Mouse (Mus musculus): ENCODE results near the gene Ostm1. TPM values are rescaled to one million over a fixed set of nuclear protein-coding genes. Genes with fewer than 3 reads are reported as not detected.

Gene Ostm1
- total RNA-seq, 2 experiments from 2014 or later: 18.0 to 20.6 TPM

GRCm38 (mm10) chr10:42679586-42679985 lies 96.0 kb downstream of the Ostm1 start:
- DNase-seq: no peak

- no peak for DNase-seq
Measured at GRCm38 (mm10) chr10:42680582-42681001, 97.0 kb downstream of the Ostm1 start.

- no peak for DNase-seq
Measured at GRCm38 (mm10) chr10:42682421-42682820, 98.8 kb downstream of the Ostm1 start.

GRCm38 (mm10) chr10:42687873-42688272 lies 104.3 kb downstream of the Ostm1 start:
- no peak for DNase-seq

- DNase-seq: no peak
Measured at GRCm38 (mm10) chr10:42689694-42690093, 106.1 kb downstream of the Ostm1 start.

- no peak for DNase-seq
Measured at GRCm38 (mm10) chr10:42690233-42691028, 106.8 kb downstream of the Ostm1 start.

- no peak for DNase-seq
Measured at GRCm38 (mm10) chr10:42691051-42691450, 107.4 kb downstream of the Ostm1 start.

- no peak for DNase-seq
Measured at GRCm38 (mm10) chr10:42692095-42692494, 108.5 kb downstream of the Ostm1 start.

GRCm38 (mm10) chr10:42692794-42693193 lies 109.2 kb downstream of the Ostm1 start:
- DNase-seq: no peak

- DNase-seq: no peak
Measured at GRCm38 (mm10) chr10:42693482-42693881, 109.9 kb downstream of the Ostm1 start.

- DNase-seq: no peak
Measured at GRCm38 (mm10) chr10:42696361-42696760, 112.7 kb downstream of the Ostm1 start.

GRCm38 (mm10) chr10:42697007-42697406 lies 113.4 kb downstream of the Ostm1 start:
- peak; percentile 24 for DNase-seq

- DNase-seq: no peak
Measured at GRCm38 (mm10) chr10:42698375-42698774, 114.8 kb downstream of the Ostm1 start.

- peak; percentile 38 for DNase-seq
Measured at GRCm38 (mm10) chr10:42698994-42699393, 115.4 kb downstream of the Ostm1 start.

GRCm38 (mm10) chr10:42702111-42702510 lies 118.5 kb downstream of the Ostm1 start:
- DNase-seq: no peak

- DNase-seq: no peak
Measured at GRCm38 (mm10) chr10:42714676-42715075, 131.1 kb downstream of the Ostm1 start.

- DNase-seq: no peak
Measured at GRCm38 (mm10) chr10:42715366-42716035, 131.9 kb downstream of the Ostm1 start.

- DNase-seq: no peak
Measured at GRCm38 (mm10) chr10:42722116-42722515, 138.5 kb downstream of the Ostm1 start.

- DNase-seq: no peak
Measured at GRCm38 (mm10) chr10:42723275-42724232, 139.9 kb downstream of the Ostm1 start.

- no peak for DNase-seq
Measured at GRCm38 (mm10) chr10:42729607-42730006, 146.0 kb downstream of the Ostm1 start.

- no peak for DNase-seq
Measured at GRCm38 (mm10) chr10:42734546-42735060, 151.0 kb downstream of the Ostm1 start.

GRCm38 (mm10) chr10:42751813-42752212 lies 168.2 kb downstream of the Ostm1 start:
- no peak for DNase-seq

Data from gastrocnemius, postnatal 25 days (tissue).